Mouse (Mus musculus): ENCODE measurements around the gene Gnb1.

Gnb1 gene

DNA sequence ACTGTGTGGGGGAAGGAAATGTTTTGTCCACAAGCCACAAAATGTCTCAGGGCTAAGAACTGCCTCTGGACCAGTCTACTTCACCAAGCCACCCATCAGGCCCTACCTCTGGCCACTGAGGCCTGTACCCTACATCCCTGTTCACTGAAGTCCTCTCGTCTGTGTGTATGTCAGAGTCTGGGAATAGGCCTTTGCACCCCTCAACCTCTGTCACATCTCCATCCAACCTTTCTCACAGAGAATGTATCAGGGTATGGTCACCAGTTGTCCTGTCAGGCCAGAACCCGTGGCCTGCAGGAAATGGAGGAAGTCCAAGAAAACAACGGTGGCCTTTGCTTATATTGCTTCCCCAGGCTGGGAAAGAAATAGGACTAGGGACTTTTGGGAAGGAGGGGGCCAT, 5.6 kb upstream of the Gnb1 start:
- DNase-seq (ENCODE audit: low spot score), result no peak

DNA sequence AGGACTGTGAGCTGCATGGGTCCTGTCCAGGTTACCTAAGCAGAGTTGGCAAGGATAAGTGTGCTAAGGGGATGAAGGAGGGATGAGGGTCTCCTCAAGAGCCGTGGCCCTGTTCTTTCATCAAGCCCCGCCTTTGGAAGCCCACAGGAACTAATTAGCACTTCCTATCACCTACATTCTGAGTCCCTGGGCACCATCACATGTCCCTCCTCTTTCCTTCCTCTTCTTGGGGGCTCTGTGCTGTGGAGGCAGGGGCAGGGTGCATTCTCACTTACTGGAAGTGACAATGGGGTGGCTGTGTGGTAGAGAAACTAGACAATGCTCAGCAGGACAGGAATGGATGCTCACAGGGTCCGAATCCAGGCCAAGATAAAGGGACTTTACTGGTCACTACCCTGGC, 3.4 kb upstream of the Gnb1 start:
- no peak for DNase-seq (ENCODE audit: low spot score)

GRCm38 (mm10) chr4:155488232-155489025, 2.7 kb upstream of the Gnb1 start:
- DNase-seq (ENCODE audit: low spot score), result peak; percentile 59

- no peak for DNase-seq (ENCODE audit: low spot score)
Measured at GRCm38 (mm10) chr4:155489101-155489970, 1.8 kb upstream of the Gnb1 start.

DNA sequence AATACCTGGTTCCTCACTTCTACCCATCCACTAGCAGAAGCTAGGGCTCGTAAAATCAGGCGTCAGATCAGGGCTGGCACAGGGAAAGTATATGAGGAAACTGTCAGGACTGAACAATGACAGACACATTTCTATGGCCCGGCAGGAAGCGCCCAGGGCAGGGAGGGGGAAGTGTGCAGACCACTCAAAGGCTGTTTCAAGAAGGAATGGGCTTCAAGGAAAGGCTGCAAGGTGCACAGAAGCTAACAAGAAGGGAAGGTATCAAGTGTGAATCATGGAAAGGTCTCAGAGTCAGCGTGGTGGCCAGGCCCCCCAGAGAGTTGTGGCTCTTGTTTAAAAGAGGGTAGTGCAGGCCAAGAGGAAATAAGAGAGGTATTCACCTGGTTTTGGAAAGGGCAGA, 705 bp upstream of the Gnb1 start:
- DNase-seq (ENCODE audit: low spot score), result no peak

GRCm38 (mm10) chr4:155491529-155492130, 469 bp downstream of the Gnb1 start:
- no peak for DNase-seq (ENCODE audit: low spot score)

- peak; percentile 47 for DNase-seq (ENCODE audit: low spot score)
Measured at GRCm38 (mm10) chr4:155492131-155492633, 1.0 kb downstream of the Gnb1 start.

GRCm38 (mm10) chr4:155494891-155495290, 3.7 kb downstream of the Gnb1 start:
- DNase-seq (ENCODE audit: low spot score), result no peak

DNA sequence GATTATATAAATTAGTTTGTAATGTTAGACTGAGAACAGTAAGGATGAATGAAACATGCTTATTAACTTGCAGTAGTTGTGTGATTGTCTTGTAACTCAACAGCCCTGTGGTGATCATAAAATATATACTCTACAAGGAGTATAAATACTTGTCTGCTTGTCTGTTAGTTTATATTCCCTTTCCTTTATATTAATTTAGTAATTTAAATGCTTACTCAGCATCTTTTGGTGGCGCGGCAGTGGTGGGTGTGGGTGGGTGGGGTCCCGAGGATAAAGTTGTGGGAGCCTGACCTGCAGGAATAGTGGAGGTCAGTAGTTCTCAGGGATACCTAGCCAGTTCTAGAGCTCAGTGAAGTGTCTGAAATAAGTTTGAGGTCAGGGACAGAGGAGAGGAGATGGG, 6.8 kb downstream of the Gnb1 start:
- DNase-seq (ENCODE audit: low spot score), result no peak

- DNase-seq (ENCODE audit: low spot score), result no peak
Measured at GRCm38 (mm10) chr4:155501126-155501525, 10.0 kb downstream of the Gnb1 start.

GRCm38 (mm10) chr4:155505067-155505466, 13.9 kb downstream of the Gnb1 start:
- DNase-seq (ENCODE audit: low spot score), result no peak

DNA sequence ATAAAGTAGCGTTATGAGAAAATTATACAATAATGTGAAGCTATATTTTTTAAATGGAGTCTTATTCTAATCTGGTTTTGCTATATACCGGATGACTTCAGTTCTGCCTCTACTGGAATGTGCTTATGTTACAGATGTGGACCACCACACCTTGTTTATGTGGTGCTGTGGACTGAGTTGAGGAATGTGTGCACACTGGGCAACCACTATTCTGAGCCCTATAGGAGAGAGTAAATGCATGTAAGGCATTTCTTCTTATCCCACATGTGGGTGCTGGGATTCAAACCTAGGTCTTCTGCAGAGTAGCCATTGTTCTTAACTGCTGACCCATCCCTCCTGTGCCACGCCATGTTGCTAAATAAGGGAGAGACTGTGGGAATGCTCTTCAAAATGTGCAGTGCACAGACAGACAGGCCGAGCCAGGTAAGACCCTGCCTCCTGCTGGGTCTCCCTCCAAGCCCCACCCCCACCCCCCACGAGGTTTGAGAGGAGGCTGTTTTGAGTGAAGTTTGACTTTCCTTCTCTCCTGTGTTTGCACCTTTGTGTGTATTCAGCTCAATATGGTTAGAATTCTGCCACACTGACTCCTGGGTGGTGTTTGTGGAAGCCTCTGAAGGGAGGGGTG, 14.6 kb downstream of the Gnb1 start:
- DNase-seq (ENCODE audit: low spot score), result no peak

DNA sequence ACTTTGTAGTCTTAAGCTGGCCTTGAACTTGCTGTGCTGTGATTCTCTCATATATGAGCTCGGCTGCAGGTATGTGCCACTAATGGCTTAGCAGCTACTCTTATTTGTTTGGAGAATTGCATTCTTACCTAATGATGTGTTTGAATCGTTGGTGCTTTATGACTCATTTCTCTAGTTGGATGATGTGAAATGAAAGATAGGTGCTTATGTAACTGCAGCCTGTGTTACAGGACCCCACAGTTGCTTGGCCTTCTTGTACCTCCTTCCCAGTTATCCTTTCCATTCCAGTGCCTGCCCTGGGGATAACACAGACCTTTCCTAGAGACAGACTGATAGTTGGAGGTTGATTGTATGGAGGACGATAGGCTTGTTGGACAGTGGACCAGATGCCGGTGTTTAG, 17.5 kb downstream of the Gnb1 start:
- no peak for DNase-seq (ENCODE audit: low spot score)

GRCm38 (mm10) chr4:155510981-155511380, 19.8 kb downstream of the Gnb1 start:
- no peak for DNase-seq (ENCODE audit: low spot score)

GRCm38 (mm10) chr4:155514810-155515209, 23.6 kb downstream of the Gnb1 start:
- DNase-seq (ENCODE audit: low spot score), result no peak

- no peak for DNase-seq (ENCODE audit: low spot score)
Measured at GRCm38 (mm10) chr4:155517948-155518517, 26.9 kb downstream of the Gnb1 start.

- DNase-seq (ENCODE audit: low spot score), result no peak
Measured at GRCm38 (mm10) chr4:155522327-155522726, 31.2 kb downstream of the Gnb1 start.

- no peak for DNase-seq (ENCODE audit: low spot score)
Measured at GRCm38 (mm10) chr4:155525751-155526150, 34.6 kb downstream of the Gnb1 start.

DNA sequence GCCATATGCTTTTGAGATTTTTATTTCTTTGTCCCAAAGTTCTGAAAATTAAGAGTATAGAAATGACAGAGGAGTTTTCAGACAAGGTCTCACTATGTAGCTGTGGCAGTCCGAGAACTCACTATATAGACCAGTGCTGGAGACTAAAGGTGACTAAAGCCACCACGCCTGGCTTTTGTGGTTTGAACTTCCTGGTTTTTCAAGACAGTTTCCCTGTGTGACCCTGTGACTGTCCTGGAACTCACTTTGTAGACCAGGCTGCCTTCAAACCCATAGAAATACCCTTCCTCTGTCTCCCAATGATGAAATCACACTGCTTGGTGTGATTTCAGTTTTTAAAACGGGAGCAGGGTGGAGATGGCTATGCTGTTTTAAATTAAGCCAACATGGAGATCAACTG, 38.1 kb downstream of the Gnb1 start:
- no peak for DNase-seq (ENCODE audit: low spot score)

- DNase-seq (ENCODE audit: low spot score), result no peak
Measured at GRCm38 (mm10) chr4:155549993-155550392, 58.8 kb downstream of the Gnb1 start.

- DNase-seq (ENCODE audit: low spot score), result no peak
Measured at GRCm38 (mm10) chr4:155550446-155550845, 59.3 kb downstream of the Gnb1 start.

DNA sequence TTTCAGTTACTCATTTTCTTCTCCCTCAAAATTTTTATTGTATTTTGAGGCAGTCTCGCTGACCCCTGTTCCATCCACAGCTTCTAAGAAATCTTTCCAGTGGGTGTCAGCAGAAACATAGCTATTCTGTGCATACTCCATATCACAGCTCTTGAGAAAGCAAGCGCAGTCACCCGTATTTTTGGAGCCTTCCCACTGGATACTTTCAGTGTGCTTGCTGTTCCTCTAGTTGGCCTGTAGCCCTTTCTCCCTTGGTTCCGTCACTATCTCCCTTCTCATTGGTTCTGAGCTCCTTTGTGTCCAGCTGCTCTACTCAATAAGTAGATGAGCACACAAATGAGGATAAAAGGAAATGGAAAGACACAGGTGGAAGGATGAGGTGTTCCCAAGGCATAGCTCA, 59.9 kb downstream of the Gnb1 start:
- no peak for DNase-seq (ENCODE audit: low spot score)
